Mouse (Mus musculus) embryonic stem cell, embryonic (primary cell): ENCODE data around the gene Knstrn.

Source experiments
- CTCF ChIA-PET, 4 experiments: fragments of 300-600 bp in 2 of 4; fragments of 350-600 bp in 2 of 4; sonication (Branson Sonifier 250); formaldehyde crosslinking; loops; one replicate each; lab custom pipeline; 2022; ENCODE audit warnings: inconsistent platforms in 2 of 4; lab: Charles Lee
- POLR2A ChIA-PET, 4 experiments: fragments of 300-600 bp in 2 of 4; fragments of 350-600 bp in 2 of 4; sonication (Branson Sonifier 250); formaldehyde crosslinking; loops; one replicate each; lab custom pipeline; 2022; ENCODE audit warnings: antibody characterized with exemption in 4 of 4, inconsistent platforms in 1 of 4; lab: Charles Lee

Knstrn gene

DNA sequence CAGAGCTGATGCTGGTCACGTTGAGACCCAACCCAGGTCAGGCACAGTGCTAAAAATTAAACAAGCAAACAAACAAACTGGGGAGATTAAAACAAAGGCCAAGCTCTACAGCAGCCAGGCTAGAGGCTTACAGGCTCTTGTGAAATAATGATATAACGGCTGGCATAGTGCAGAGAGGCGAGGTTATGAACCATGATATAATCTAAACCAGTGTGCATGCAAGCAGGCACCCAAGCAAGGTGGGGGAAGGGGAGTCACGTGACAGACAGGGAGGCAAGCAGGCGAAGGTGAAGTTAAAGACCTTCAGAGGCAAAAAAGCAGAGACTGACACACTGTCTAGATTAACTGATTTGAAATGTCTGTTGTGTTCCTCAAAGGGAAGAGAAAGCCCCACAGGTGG lies 30.7 kb upstream of the Knstrn start:
- ChIA-PET POLR2A (interaction anchor here in 1 of 4 experiments (1.9 kb wide), 1 partner anchor 32 kb away, joined by 4 read pairs; no protein-coding TSS in a partner anchor), CTCF (no interaction called here)

DNA sequence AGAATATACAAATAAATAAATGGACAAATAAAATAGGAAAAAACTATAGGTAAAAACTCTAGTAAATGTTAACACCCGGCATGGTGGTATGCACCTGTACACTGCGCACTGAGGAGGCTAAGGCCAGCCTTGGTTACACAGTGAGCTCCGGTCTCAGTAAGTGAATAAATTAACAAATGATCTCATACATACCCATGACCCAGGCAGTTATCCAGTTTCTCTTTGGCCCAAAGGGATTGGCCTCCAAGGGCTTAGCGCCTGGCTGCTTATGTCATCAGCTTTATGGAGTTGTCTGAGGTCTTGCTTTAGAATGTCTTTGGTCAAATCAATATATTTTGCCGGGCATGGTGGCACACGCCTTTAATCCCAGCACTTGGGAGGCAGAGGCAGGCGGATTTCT lies 30.1 kb upstream of the Knstrn start:
- CTCF ChIA-PET, result no interaction called here
- POLR2A ChIA-PET, result interaction anchor here in 1 of 4 experiments (1.9 kb wide), 1 partner anchor 31 kb away, joined by 4 read pairs; no protein-coding TSS in a partner anchor

DNA sequence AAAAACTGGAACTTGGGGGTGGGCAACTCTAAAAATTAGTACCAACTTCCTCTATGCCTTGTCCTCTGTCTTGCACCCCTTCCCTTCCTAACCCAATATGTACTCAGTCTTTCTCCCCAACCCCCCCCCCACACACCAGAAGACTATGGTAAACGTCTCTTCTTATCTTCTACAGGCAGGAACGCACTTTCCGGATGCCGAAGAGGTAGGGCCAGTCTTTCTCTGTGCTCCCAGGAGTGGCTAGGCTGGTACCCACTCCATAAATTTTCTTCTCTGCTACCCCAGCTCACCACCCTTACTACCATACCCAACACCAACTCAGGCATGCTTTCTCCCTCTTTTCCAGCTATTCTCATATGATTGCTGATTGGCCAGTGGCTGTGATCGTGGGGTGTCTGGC lies 27.3 kb upstream of the Knstrn start:
- ChIA-PET CTCF (interaction anchor here in 1 of 4 experiments (0.6 to 1.1 kb wide), 2 partner anchors 18 to 24 kb away, joined by 4 to 6 read pairs; partner anchors contain the start of gene Ccdc9b), POLR2A (interaction anchor here in 1 of 4 experiments (0.8 kb wide), 1 partner anchor 9 kb away, joined by 3 read pairs; no protein-coding TSS in a partner anchor)

DNA sequence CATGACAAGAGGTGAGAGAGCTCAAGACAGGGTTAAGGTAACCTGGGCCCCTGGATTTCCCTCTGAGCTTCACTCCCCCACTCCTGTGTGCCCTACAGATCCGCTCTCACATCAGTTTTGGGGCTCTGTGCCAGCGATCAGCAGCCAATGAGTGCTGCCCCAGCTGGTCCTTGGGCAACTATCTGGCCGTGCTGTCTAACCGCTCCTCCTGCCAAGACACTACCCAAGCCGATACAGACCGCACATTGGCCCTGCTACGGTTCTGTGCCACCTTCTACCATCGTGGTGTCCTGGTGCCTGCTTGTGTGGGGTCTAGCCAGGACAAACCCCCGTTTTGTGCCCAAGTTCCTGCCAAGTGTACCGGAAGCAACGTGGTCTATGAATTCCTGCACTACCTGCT lies 24.3 kb upstream of the Knstrn start:
- ChIA-PET CTCF (interaction anchor here in 3 of 4 experiments (0.6 to 2.8 kb wide), 3 partner anchors 25 to 111 kb away, joined by 3 to 13 read pairs (median 4); partner anchors contain the start of gene Ccdc9b (in 1 of the 3)), POLR2A (interaction anchor here in 3 of 4 experiments (0.5 to 2.4 kb wide), 6 partner anchors 10 to 401 kb away, joined by 3 to 7 read pairs (median 4); partner anchors contain the start of genes Ccdc9b (in 1 of the 3), Disp2 (in 1 of the 3), Eif2ak4 (in 1 of the 3) and Inafm2 (in 1 of the 3))

DNA sequence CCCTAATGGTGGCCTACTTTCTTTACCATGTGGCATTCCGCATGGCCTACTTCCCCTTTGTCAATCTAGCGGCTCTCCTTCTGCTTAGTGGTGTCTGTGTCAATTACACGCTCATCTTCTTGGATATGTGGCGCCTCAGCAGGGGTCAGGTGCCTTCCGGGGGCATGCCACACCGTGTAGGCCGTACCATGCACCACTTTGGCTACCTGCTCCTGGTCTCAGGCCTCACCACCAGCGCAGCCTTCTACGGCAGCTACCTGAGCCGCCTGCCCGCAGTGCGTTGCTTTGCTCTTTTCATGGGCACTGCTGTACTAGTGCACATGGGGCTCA lies 23.6 kb upstream of the Knstrn start:
- CTCF ChIA-PET, result interaction anchor here in 3 of 4 experiments (0.6 to 2.8 kb wide), 9 partner anchors 11 to 528 kb away, joined by 3 to 13 read pairs (median 4); partner anchors contain the start of genes Ccdc9b (in 1 of the 3), Disp2 (in 1 of the 3) and Knstrn (in 1 of the 3)
- POLR2A ChIA-PET, result interaction anchor here in 2 of 4 experiments (0.9 to 2.4 kb wide), 3 partner anchors 16 to 90 kb away, joined by 3 to 7 read pairs (median 4); no protein-coding TSS in a partner anchor

DNA sequence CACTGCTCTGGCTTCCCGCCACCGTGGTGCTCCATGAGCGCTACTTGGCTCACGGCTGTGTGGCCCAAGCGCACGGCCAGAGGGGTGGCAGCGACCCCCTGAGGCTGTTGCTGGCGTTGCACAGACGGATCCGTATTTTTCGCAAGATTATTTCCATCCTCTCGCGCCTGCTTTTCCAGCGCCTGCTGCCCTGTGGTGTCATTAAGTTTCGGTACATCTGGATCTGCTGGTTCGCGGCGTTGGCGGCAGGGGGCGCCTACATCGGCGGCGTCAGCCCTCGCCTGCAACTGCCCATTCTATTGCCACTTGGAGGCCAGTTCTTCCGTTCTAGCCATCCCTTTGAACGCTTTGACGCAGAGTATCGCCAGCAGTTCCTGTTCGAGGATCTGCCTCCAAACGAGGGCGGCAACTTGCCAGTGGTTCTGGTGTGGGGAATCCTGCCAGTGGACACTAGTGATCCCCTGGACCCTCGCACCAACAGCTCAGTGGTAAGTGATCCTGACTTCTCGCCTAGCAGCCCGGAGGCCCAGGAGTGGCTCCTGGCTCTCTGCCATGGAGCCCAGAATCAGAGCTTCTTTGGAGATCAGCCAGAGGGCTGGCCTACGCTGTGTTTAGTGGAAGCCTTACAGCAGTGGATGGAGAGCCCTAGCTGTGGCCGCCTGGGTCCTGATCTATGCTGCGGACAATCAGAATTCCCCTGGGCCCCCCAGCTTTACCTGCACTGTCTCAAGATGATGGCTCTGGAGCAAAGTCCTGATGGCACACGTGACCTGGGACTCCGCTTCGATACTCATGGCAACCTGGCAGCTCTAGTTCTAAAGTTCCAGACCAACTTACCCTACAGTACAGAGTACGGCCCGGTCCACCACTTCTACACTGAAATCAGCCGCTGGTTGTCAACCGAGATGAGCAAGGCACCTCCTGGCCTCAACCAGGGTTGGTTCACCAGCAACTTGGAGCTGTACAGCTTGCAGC lies 23.0 kb upstream of the Knstrn start:
- ChIA-PET POLR2A (interaction anchor here in 3 of 4 experiments (0.6 to 2.4 kb wide), 11 partner anchors 16 to 280 kb away, joined by 3 to 9 read pairs (median 3); partner anchors contain the start of gene Knstrn (in 2 of the 3)), CTCF (interaction anchor here (0.6 to 2.8 kb wide), 19 partner anchors 11 to 528 kb away, joined by 3 to 13 read pairs (median 4); partner anchors contain the start of genes Ankrd63 (in 1 of the 4), Ccdc9b (in 1 of the 4), Disp2 (in 1 of the 4) and Ivd (in 1 of the 4))

DNA sequence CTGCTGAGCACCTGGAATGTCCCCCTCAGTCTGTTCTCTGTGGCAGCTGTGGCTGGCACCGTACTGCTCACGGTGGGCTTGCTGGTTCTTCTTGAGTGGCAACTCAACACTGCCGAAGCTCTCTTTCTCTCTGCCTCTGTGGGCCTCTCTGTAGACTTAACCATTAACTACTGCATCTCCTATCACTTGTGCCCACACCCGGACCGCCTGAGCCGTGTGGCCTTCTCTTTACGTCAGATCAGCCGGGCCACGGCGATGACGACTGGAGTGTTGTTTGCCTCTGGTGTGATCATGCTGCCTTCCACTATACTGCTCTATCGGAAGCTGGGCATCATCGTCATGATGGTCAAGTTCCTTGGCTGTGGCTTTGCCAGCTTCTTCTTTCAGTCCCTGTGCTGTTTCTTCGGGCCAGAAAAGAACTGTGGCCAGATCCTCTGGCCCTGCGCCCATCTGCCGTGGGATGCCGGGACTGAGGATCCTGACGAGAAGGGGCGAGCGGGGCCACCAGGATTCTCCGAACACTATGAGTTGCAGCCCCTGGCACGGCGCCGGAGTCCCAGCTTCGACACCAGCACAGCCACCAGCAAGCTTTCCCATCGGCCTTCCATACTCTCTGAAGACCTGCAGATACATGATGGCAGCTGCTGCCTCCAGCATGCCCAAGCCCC lies 22.1 kb upstream of the Knstrn start:
- ChIA-PET POLR2A (interaction anchor here in 3 of 4 experiments (0.6 to 2.3 kb wide), 10 partner anchors 15 to 281 kb away, joined by 3 to 9 read pairs (median 3); partner anchors contain the start of gene Knstrn (in 2 of the 3)), CTCF (interaction anchor here in 3 of 4 experiments (0.7 to 2.7 kb wide), 12 partner anchors 12 to 398 kb away, joined by 3 to 13 read pairs (median 4); partner anchors contain the start of genes Ankrd63 (in 1 of the 3), Disp2 (in 1 of the 3), Ivd (in 1 of the 3) and Knstrn (in 1 of the 3))

DNA sequence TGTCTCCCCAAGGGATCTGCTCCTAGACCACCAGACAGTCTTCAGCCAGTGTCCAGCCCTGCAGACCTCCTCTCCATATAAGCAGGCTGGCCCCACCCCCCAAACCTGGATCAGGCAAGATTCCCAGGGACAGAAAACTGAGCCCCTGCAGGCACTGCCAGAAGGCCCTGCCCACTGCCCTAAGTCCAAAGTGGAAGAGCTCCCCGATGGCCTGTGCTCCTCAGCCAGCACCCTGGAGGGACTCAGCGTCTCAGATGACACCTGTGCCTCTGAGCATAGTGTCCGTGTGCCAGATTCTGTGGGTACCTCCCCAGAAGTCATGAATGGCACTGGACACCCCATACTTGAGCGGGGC lies 21.6 kb upstream of the Knstrn start:
- ChIA-PET POLR2A (interaction anchor here in 1 of 4 experiments (0.6 to 2.3 kb wide), 4 partner anchors 12 to 109 kb away, joined by 3 to 9 read pairs (median 3); partner anchors contain the start of gene Knstrn), CTCF (interaction anchor here in 3 of 4 experiments (1.0 to 2.7 kb wide), 4 partner anchors 13 to 88 kb away, joined by 4 to 13 read pairs (median 8); partner anchors contain the start of genes Ankrd63 (in 1 of the 3) and Disp2 (in 1 of the 3))

DNA sequence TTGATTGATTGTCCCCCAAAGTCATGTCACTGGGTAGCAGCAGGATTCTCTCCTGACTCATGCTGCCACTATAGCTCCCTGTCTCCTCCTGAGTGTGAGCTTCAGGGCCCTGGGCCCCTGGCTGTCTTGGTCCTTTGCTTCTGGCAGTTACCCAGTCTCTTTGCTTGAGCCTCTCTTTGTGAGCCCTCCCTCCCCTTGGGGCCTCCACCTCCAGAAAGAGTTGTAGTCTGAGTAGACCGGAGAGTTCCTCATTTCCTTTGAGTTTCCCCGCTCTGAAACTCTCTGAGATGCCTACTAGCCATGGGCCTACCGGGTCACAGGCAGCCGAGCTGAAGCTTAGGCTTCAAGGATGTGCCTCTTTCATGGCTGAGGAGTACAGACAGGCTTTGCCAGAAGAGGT lies 20.2 kb upstream of the Knstrn start:
- ChIA-PET CTCF (interaction anchor here in 3 of 4 experiments (0.6 to 1.2 kb wide), 3 partner anchors 26 to 307 kb away, joined by 3 read pairs; no protein-coding TSS in a partner anchor), POLR2A (no interaction called here)

DNA sequence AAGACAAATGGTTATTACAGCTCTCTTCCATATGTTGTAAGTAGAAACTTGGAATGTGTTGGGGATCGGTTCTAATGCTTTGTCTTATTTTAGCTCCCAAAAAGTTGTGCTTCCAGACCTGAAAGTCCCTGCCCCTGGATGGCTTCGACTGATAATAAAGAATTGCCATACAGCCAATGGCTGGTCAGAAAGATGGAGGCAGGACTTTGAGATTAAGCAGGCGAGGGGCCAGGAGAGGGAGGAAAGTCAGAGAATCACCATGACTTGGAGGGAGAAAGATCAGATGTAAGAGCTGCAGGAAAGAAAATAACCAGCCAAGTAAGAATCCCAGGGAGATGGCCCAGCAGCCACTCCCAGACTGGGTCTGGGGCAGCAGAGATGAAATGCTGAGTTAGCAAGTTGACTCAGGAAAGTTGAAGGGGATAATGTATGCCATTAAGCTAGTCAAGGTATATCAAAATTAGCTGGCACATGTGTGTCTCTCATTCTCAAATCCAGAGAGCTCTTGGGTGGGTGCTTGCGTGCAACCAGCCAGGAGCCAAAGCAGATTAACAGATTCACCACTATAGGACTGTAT lies 11.2 kb upstream of the Knstrn start:
- ChIA-PET CTCF (no interaction called here), POLR2A (interaction anchor here in 2 of 4 experiments (0.8 to 1.0 kb wide), 2 partner anchors 11 kb away, joined by 3 read pairs; partner anchors contain the start of gene Knstrn (in 2 of the 2))

DNA sequence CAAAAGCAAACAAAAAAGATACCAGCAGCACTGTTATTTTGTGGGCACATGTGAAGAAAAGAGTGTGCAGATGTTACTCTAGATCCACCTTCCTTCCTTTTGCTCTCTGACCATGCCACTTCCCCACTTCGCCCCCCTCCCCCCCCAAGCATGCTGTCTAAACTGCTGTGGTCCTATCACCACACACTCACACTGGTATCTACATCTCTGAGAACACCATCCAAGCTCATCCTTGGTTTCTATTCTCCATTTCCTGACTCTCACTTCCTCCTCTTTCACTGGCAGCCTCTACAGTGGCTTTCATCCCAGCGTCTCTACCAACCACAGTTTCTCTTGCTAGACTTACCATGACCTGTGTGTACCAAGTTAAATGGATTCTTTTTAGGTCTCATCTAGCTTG lies 9.3 kb upstream of the Knstrn start:
- ChIA-PET POLR2A (interaction anchor here in 1 of 4 experiments (1.1 to 1.4 kb wide), 4 partner anchors 8 to 57 kb away, joined by 3 to 6 read pairs (median 3); no protein-coding TSS in a partner anchor), CTCF (no interaction called here)

DNA sequence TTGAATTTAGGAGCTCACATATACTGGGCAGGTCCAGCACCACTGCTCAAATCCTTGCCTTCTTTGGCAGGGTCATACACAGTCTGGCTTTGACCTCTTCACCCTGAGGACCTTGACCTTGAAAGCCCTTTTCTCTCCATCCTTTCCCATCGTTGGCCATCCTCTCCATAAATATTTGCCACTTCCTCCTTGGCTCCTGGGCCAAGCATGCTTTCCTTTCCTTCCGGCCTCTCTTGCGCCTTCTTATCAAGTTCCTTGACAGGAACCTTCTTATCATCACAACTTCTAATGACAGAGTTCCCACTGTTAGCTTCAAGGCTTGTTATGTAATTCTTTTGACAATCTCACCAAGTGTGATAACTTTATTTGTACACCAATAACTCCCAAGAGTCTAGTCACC lies 8.7 kb upstream of the Knstrn start:
- POLR2A ChIA-PET, result interaction anchor here in 1 of 4 experiments (1.1 to 1.4 kb wide), 4 partner anchors 9 to 57 kb away, joined by 3 to 6 read pairs (median 3); no protein-coding TSS in a partner anchor
- CTCF ChIA-PET, result no interaction called here

DNA sequence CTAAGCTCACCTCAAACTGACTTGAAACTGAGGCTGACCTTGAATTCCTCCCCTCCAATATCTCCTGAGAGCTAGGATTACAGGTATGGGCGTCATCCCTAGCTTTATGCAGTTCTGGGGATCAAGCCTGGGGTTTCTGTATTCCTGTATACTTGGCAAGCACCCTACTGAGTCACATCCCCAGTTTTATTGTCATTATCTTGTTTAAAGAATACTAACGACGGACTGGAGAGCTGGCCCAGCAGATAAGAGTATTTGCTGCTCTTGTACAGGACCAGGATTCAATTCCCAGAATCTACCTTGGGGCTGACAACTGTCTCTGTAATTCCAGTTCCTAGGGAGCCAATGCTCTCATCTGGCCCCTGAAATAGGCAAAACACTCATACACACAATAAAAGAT lies 8.0 kb upstream of the Knstrn start:
- POLR2A ChIA-PET, result interaction anchor here in 1 of 4 experiments (1.1 to 1.4 kb wide), 3 partner anchors 9 to 18 kb away, joined by 3 to 6 read pairs (median 3); no protein-coding TSS in a partner anchor
- CTCF ChIA-PET, result interaction anchor here in 1 of 4 experiments (0.6 kb wide), 1 partner anchor 126 kb away, joined by 3 read pairs; no protein-coding TSS in a partner anchor

DNA sequence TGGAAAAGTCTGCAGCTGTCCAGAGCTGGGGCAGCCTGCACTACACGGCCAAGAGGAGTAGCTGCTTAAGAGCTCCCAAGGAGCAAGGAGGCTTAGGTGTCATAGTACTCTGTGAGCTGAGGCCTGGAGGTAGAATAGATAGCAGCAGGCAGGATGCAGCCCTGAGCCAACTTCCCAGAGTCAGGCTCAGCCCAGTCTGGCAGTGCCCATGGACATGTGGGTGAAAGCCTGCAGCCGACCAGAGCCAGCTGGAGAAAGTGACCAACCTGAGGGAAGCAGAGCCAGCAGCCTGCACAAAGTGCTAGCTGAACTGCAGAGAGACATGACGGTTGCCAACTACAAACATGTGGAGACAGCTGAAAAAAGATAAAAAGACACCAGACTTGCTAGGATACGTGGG lies 6.9 kb upstream of the Knstrn start:
- ChIA-PET CTCF (interaction anchor here in 3 of 4 experiments (0.5 to 1.3 kb wide), 6 partner anchors 10 to 321 kb away, joined by 3 to 6 read pairs (median 3); partner anchors contain the start of gene Disp2 (in 1 of the 3)), POLR2A (interaction anchor here in 2 of 4 experiments (0.6 to 1.2 kb wide), 3 partner anchors 16 to 134 kb away, joined by 3 to 4 read pairs (median 4); no protein-coding TSS in a partner anchor)

DNA sequence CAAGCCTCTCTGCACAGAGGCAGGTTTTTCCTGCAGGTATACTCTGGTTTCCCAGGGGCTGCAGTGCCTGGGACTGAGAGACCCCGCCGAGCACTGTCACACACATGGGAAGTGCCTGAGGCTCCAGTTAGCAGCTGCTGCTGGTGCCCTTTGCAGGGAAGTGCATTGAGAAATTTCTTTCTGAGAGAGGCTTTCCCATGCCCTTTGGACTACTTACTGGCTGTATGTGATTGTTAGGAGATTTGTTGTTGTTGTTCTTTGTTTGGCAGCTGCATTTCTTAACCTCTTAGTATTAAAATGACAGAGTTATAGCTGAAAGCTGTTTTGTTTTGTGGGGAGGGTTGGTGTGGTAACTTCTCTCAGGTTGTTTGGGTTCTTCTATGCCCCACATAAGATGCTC lies 2.9 kb upstream of the Knstrn start:
- ChIA-PET CTCF (no interaction called here), POLR2A (no interaction called here)

DNA sequence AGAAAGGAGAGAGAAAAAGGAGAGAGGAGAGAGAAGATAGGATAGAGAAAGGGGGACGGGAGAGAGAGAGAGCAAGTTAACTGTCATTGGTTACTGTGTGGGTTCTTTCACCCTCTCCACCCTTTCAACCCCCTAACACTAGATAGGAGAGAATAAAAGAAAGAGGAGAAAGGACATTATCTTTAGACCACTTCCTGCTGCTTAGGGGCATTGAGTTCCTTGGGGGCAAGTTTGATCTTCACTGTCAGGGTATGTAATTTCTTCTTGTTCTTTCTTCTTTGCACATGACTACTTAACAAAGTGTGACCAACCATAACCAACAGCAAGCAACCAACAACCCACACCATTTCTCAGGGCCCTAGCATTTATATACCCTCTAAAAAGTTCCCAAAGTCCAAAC lies 1.1 kb upstream of the Knstrn start:
- CTCF ChIA-PET, result no interaction called here
- POLR2A ChIA-PET, result no interaction called here

DNA sequence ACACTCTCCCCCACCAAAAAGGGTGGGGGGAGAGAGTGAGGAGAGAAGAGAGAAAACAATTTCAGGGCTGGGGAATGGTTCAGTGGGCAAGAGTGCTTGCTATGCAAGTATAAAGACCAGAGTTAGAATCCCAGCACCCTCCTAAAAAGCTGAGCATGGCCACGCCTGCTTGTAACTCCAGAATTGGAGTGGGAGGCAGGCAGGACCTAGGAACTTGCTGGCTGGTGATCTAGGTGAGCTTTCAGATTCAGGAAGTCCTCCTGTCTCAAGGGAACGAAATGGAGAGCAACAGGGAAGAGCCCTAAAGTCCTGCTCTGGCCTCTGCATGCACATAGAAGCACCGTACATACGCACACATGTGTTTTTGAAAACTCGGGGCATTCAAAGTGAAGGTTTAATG lies 9.0 kb downstream of the Knstrn start:
- ChIA-PET POLR2A (interaction anchor here in 3 of 4 experiments (1.3 to 2.1 kb wide), 5 partner anchors 9 to 111 kb away, joined by 3 to 11 read pairs (median 6); partner anchors contain the start of gene Knstrn (in 3 of the 3)), CTCF (no interaction called here)
